Mouse (Mus musculus): Measurements from ENCODE around the gene Dgat2. TPM values are rescaled to one million over a fixed set of nuclear protein-coding genes. Genes with fewer than 3 reads are reported as not detected.

Gene Dgat2
- polyA plus RNA-seq, 1 experiment from 2014 or later, result 21.9 TPM

DNA sequence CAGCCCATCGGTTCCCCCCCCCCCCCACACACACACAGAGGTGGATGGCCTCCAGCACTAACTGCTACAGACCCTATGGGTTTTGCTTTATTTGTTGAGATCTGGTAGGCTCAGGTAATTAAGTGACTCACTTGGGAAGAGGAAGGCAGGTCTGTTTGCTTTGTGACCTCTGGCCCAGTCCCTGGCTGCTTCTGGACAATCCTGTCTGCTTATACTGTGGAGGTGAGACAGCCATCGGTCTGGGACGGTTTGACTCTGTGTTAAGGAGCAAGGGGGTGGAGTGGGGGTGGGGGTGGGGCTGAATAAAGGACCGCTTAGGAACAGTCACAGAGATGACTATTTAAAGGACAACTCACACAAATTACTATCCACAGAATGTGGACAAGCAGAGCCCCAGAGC, 17.8 kb upstream of the Dgat2 start:
- H3K27me3 ChIP-seq (ENCODE audit: control insufficient read depth, insufficient read depth, low read length), result no peaks in the 10 kb centered on the region
- no peaks in the 10 kb centered on the region for H3K4me1 ChIP-seq (ENCODE audit: control insufficient read depth, insufficient read depth, low read length)
- 0 out of 2 replicates have a peak, but pooled peaks have one; percentile 52 for ATAC-seq (ENCODE audit: low FRiP score, low TSS enrichment)
- WGBS, result 15% methylated on average over 4 of the region's 4 CpGs
- no peak overlapping the region for H3K4me3 ChIP-seq (ENCODE audit: low read length)
- no peaks in the 10 kb centered on the region; the same call in 1 of the 2 replicates for H3K9me3 ChIP-seq (ENCODE audit: control insufficient read depth, low read length)
- H3K4me2 ChIP-seq (replicated peaks; ENCODE audit: low read depth, low read length), result no peak overlapping the region
- H3K36me3 ChIP-seq (ENCODE audit: control insufficient read depth, insufficient read depth, low read length), result no peaks in the 10 kb centered on the region
- no peak overlapping the region for H3K27ac ChIP-seq (ENCODE audit: low read depth, low read length)
- H3K9ac ChIP-seq (ENCODE audit: low read depth, low read length), result no peak overlapping the region

DNA sequence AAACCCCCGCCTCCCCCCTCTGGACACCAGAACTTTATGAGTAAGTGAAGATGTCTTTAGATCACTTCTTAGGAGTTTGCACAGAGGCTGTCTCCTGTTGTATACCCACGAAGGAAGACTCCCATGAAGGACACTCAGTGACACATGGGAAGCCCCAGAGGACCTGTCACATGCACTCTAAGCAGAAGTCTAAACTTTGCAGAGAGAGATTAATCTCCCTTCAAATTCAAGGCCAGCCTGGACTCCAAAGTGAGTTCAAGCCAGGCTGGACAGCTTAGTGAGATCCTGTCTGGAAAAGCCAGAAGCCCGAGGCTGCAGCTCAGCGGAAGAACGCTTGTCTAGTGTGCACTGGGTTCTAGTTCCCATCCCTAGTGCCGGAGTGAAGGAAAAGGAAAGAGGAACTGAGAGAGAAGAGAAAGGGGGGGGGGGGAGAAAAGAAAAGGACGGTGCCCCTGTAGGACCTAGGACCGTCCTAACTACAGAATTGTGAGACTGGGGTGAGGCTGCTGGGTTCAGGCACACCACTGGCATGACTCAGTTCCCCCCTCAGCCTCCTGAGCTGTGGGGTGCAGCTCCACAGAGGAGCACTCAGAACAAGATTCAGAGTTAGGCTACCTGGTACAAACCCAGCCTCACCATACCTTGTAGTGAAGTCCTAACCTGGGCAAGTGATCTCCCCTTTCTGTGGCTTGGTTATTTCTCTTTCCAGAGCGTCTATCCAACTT, 17.1 kb upstream of the Dgat2 start:
- no peak overlapping the region for H3K27ac ChIP-seq (ENCODE audit: low read depth, low read length)
- 74% methylated on average over 9 of the region's 9 CpGs for WGBS
- no peaks in the 10 kb centered on the region for H3K4me1 ChIP-seq (ENCODE audit: control insufficient read depth, insufficient read depth, low read length)
- no peak overlapping the region for H3K9ac ChIP-seq (ENCODE audit: low read depth, low read length)
- no peaks in the 10 kb centered on the region for H3K27me3 ChIP-seq (ENCODE audit: control insufficient read depth, insufficient read depth, low read length)
- no peak for ATAC-seq (ENCODE audit: low FRiP score, low TSS enrichment)
- no peaks in the 10 kb centered on the region; the same call in 1 of the 2 replicates for H3K9me3 ChIP-seq (ENCODE audit: control insufficient read depth, low read length)
- no peaks in the 10 kb centered on the region for H3K36me3 ChIP-seq (ENCODE audit: control insufficient read depth, insufficient read depth, low read length)
- H3K4me2 ChIP-seq (replicated peaks; ENCODE audit: low read depth, low read length), result no peak overlapping the region
- no peak overlapping the region for H3K4me3 ChIP-seq (ENCODE audit: low read length)

DNA sequence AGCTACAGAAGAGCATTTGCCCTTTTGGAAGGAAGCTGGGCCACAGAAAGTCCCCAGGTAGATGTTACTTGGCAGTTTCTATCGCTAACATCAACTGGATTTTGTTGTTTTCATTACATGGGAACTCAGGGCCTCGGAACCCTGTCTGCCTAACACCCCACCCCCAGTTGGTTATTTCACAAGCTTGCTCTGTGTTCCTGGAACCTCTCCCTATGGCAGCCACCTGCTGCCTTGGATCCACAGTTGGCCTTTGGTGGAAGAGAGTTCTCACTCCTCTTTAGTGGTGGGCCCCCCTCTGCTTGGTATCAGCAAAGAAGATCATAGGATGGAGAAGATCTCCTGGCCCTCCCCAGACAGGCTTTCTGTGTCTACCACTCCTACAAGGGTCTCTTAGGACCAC, 16.3 kb upstream of the Dgat2 start:
- Histone ChIP-seq H3K36me3 (ENCODE audit: control insufficient read depth, insufficient read depth, low read length) (no peaks in the 10 kb centered on the region), H3K4me1 (ENCODE audit: control insufficient read depth, insufficient read depth, low read length) (no peaks in the 10 kb centered on the region), H3K9ac (ENCODE audit: low read depth, low read length) (no peak overlapping the region), H3K27ac (ENCODE audit: low read depth, low read length) (no peak overlapping the region), H3K27me3 (ENCODE audit: control insufficient read depth, insufficient read depth, low read length) (no peaks in the 10 kb centered on the region), H3K9me3 (ENCODE audit: control insufficient read depth, low read length) (no peaks in the 10 kb centered on the region; the same call in 1 of the 2 replicates), H3K4me3 (ENCODE audit: low read length) (no peak overlapping the region), H3K4me2 (replicated peaks; ENCODE audit: low read depth, low read length) (no peak overlapping the region)
- no peak for ATAC-seq (ENCODE audit: low FRiP score, low TSS enrichment)
- WGBS, result 97% methylated on average over 2 of the region's 2 CpGs

DNA sequence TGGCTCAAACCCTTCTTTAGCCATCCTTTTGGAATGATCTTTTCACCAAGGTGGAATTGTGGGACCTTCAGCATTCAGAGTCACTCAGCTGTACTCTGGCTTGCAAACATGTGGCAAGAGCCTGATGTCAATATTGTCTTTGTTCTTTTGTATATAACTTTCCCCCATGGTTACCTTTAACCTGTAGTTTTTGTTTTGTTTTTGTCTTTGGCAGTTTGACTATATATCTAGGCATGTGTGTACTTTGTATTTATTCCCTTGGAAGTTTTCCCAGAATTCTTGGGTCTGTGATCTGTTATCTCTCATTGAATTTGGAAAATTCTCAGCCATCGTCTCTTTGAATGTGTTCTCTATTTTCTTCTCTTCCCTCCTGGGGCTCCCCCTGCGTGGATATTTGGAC, 12.0 kb upstream of the Dgat2 start:
- Histone ChIP-seq H3K9ac (ENCODE audit: low read depth, low read length) (no peak overlapping the region), H3K4me1 (ENCODE audit: control insufficient read depth, insufficient read depth, low read length) (no peaks in the 10 kb centered on the region), H3K4me3 (ENCODE audit: low read length) (no peak overlapping the region), H3K9me3 (ENCODE audit: control insufficient read depth, low read length) (no peaks in the 10 kb centered on the region; the same call in 1 of the 2 replicates), H3K27ac (ENCODE audit: low read depth, low read length) (no peak overlapping the region), H3K27me3 (ENCODE audit: control insufficient read depth, insufficient read depth, low read length) (no peaks in the 10 kb centered on the region), H3K36me3 (ENCODE audit: control insufficient read depth, insufficient read depth, low read length) (no peaks in the 10 kb centered on the region), H3K4me2 (replicated peaks; ENCODE audit: low read depth, low read length) (no peak overlapping the region)
- 77% methylated on average over 2 of the region's 2 CpGs for WGBS
- ATAC-seq (ENCODE audit: low FRiP score, low TSS enrichment), result no peak

DNA sequence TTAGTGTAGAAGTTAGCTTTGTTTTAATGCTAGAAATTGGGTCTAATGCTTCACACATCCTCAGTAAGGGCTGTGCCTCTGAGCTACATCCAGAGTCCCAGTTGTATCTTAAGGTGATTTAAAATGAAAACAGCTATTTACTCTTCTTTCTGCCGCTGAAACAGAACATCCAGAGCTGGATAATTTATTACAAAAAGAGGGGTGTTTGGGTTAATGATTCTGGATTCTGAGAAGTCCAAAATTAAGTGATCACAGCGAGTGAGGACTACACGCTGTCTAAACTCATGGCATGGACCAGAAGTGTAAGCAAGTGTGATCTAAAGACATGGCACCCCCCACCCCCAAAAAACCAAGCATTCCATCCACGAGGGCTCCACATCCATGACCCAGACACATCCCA, 11.4 kb upstream of the Dgat2 start:
- H3K4me3 ChIP-seq (ENCODE audit: low read length), result no peak overlapping the region
- no peak overlapping the region for H3K4me2 ChIP-seq (replicated peaks; ENCODE audit: low read depth, low read length)
- no peaks in the 10 kb centered on the region for H3K27me3 ChIP-seq (ENCODE audit: control insufficient read depth, insufficient read depth, low read length)
- no peak overlapping the region for H3K9ac ChIP-seq (ENCODE audit: low read depth, low read length)
- 78% methylated on average over 4 of the region's 4 CpGs for whole genome bisulfite sequencing
- H3K36me3 ChIP-seq (ENCODE audit: control insufficient read depth, insufficient read depth, low read length), result no peaks in the 10 kb centered on the region
- H3K27ac ChIP-seq (ENCODE audit: low read depth, low read length), result no peak overlapping the region
- ATAC-seq (ENCODE audit: low FRiP score, low TSS enrichment), result no peak
- H3K4me1 ChIP-seq (ENCODE audit: control insufficient read depth, insufficient read depth, low read length), result no peaks in the 10 kb centered on the region
- H3K9me3 ChIP-seq (ENCODE audit: control insufficient read depth, low read length), result no peaks in the 10 kb centered on the region; the same call in 1 of the 2 replicates

DNA sequence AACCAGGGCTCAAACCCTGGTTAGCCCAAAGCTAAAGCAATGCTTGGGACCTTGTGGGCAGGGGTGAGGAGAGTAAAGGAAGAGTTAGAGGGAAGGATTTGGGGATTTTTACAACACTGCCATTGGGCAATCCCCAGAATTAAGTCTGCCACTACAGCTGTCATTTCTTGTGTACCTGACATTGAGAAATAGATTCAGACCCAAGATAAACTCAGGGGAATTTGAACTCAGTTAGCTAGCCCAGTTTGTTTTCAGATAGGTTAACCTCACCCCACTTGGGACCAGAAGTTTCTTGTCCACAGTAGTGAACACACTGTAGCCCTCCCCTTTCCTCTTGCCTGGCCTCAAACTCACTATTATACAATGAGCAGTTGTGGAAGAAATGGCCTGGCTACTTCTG, 8.9 kb upstream of the Dgat2 start:
- Histone ChIP-seq H3K9me3 (ENCODE audit: control insufficient read depth, low read length) (no peaks in the 10 kb centered on the region; the same call in 1 of the 2 replicates), H3K9ac (ENCODE audit: low read depth, low read length) (no peak overlapping the region), H3K4me3 (ENCODE audit: low read length) (no peak overlapping the region), H3K27me3 (ENCODE audit: control insufficient read depth, insufficient read depth, low read length) (no peaks in the 10 kb centered on the region), H3K4me2 (replicated peaks; ENCODE audit: low read depth, low read length) (no peak overlapping the region), H3K4me1 (ENCODE audit: control insufficient read depth, insufficient read depth, low read length) (no peaks in the 10 kb centered on the region), H3K36me3 (ENCODE audit: control insufficient read depth, insufficient read depth, low read length) (no peaks in the 10 kb centered on the region), H3K27ac (ENCODE audit: low read depth, low read length) (no peak overlapping the region)
- no peak for ATAC-seq (ENCODE audit: low FRiP score, low TSS enrichment)

DNA sequence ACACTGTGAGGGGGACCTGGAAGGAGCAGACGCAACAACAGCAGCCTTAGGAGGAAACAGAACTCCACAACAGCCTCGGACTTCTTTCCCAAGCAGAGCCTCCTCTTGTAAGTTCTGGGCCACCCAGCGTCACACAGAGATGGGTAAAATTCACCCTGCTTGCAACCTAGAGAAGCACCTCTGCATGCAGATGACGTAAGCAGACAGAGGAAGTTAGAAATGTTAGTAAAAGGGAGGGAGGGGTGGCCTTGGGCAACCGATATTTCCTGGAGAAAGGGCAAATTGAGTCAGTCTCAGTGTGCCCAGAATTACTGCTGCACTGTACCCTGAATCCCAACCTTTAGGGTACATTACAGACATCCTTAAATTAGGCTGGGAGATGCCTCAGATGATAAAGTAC, 7.4 kb upstream of the Dgat2 start:
- WGBS, result 78% methylated on average over 5 of the region's 5 CpGs
- H3K4me1 ChIP-seq (ENCODE audit: control insufficient read depth, insufficient read depth, low read length), result no peaks in the 10 kb centered on the region
- no peak for ATAC-seq (ENCODE audit: low FRiP score, low TSS enrichment)

DNA sequence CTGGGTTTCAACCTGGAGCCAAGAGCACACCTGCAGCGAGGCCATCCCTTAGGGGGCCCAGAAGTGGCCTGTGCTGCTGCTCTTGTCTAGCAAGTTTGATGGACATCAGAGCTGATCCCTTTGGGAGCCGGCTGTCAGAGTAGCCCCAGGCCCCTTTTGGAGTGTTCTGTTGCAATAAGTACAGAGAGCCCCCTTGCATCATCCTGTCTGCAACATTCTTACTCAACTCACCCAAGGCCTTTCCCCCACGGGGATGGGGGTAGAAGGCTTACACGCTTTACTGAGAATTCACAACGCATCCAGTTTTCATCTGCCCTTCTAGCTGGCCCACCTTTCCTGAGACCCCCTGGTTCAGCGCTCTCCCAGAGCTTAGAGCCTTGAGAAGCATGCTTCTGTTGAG, 6.1 kb upstream of the Dgat2 start:
- Histone ChIP-seq H3K9me3 (ENCODE audit: control insufficient read depth, low read length) (no peaks in the 10 kb centered on the region), H3K9ac (ENCODE audit: low read depth, low read length) (no peak overlapping the region), H3K27ac (ENCODE audit: low read depth, low read length) (no peak overlapping the region), H3K4me1 (ENCODE audit: control insufficient read depth, insufficient read depth, low read length) (no peaks in the 10 kb centered on the region), H3K4me2 (replicated peaks; ENCODE audit: low read depth, low read length) (no peak overlapping the region), H3K4me3 (ENCODE audit: low read length) (no peak overlapping the region), H3K36me3 (ENCODE audit: control insufficient read depth, insufficient read depth, low read length) (no peaks in the 10 kb centered on the region), H3K27me3 (ENCODE audit: control insufficient read depth, insufficient read depth, low read length) (no peaks in the 10 kb centered on the region)
- 86% methylated on average over 6 of the region's 6 CpGs for WGBS
- ATAC-seq (ENCODE audit: low FRiP score, low TSS enrichment), result no peak

More for the DNA sequence above, 7.4 kb upstream of the Dgat2 start:
- Histone ChIP-seq H3K27me3 (ENCODE audit: control insufficient read depth, insufficient read depth, low read length) (no peaks in the 10 kb centered on the region), H3K4me2 (replicated peaks; ENCODE audit: low read depth, low read length) (no peak overlapping the region), H3K36me3 (ENCODE audit: control insufficient read depth, insufficient read depth, low read length) (no peaks in the 10 kb centered on the region), H3K9ac (ENCODE audit: low read depth, low read length) (no peak overlapping the region), H3K9me3 (ENCODE audit: control insufficient read depth, low read length) (no peaks in the 10 kb centered on the region), H3K4me3 (ENCODE audit: low read length) (no peak overlapping the region), H3K27ac (ENCODE audit: low read depth, low read length) (no peak overlapping the region)

DNA sequence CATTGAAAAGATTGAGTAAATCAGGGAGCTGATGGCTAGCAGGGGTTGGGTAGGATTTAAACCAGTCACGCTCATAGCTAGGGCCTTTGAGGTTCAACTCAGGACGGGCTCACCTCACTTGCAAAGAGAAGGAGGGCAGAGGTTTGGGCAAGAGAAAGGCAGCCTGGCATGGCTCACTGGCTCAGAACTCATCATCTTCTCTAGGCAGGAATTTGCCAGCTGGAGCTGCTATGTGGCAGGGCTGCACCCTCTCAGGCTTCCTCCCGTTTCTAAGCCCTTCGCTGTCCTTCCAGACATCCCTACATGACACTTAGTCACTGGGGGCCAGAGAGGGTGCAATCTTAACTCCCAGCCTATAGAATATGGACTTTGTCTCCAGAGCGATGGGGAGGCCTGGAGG, 4.9 kb upstream of the Dgat2 start:
- Histone ChIP-seq H3K4me2 (replicated peaks; ENCODE audit: low read depth, low read length) (no peak overlapping the region), H3K4me1 (ENCODE audit: control insufficient read depth, insufficient read depth, low read length) (no peaks in the 10 kb centered on the region), H3K4me3 (ENCODE audit: low read length) (no peak overlapping the region), H3K9ac (ENCODE audit: low read depth, low read length) (no peak overlapping the region), H3K27ac (ENCODE audit: low read depth, low read length) (no peak overlapping the region), H3K27me3 (ENCODE audit: control insufficient read depth, insufficient read depth, low read length) (no peaks in the 10 kb centered on the region), H3K36me3 (ENCODE audit: control insufficient read depth, insufficient read depth, low read length) (no peaks in the 10 kb centered on the region), H3K9me3 (ENCODE audit: control insufficient read depth, low read length) (no peaks in the 10 kb centered on the region)
- ATAC-seq (ENCODE audit: low FRiP score, low TSS enrichment), result no peak
- 78% methylated on average over 5 of the region's 5 CpGs for WGBS

All from kidney, embryonic 14.5 days (tissue).